Mouse (Mus musculus) forebrain, embryonic 11.5 days (tissue): Measurements from ENCODE around the gene Chn1. TPM values are rescaled to one million over a fixed set of nuclear protein-coding genes. Genes with fewer than 3 reads are reported as not detected.
A peak's percentile ranks its signal among the peaks of the same experiment; 100 is the strongest.
"Not testable (repeated sequence)": the region's sequence is repeated elsewhere in the genome, so short reads cannot be mapped to it uniquely, and the experiment has no call there.

Source experiments
- ATAC-seq: fragments of 200-750 bp; cut with Nextera tagmentation; replicated peaks from 2 replicates; pipeline ENCODE4 v1.8.0; 2017; ENCODE audit warnings: moderate TSS enrichment; ENCODE audit not compliant: low FRiP score
- DNase-seq: peaks from one replicate; pipeline ENCODE4 v3.0.0-alpha.2; 2017; ENCODE audit warnings: low spot score
- H3K27ac ChIP-seq: fragments of 300-500 bp; sonication (generic); 2 replicates; pipeline ENCODE4 v1.5.1; 2014; ENCODE audit warnings: low read depth, low read length
- H3K27me3 ChIP-seq: fragments of 300-500 bp; sonication (generic); 2 replicates; pipeline ENCODE4 v1.6.1; 2014; ENCODE audit warnings: mild to moderate bottlenecking, low read length, mixed read lengths; ENCODE audit not compliant: control insufficient read depth, insufficient read depth
- H3K36me3 ChIP-seq: fragments of 300-500 bp; sonication (generic); 2 replicates; pipeline ENCODE4 v1.6.1; 2014; ENCODE audit warnings: mild to moderate bottlenecking, low read length, moderate library complexity, mixed read lengths; ENCODE audit not compliant: control insufficient read depth, insufficient read depth
- H3K4me1 ChIP-seq: fragments of 300-500 bp; sonication (generic); replicated peaks from 2 replicates; pipeline ENCODE4 v1.6.1; 2014; ENCODE audit warnings: low read length, mixed read lengths; ENCODE audit not compliant: control insufficient read depth, insufficient read depth
- H3K4me2 ChIP-seq: fragments of 300-500 bp; sonication (generic); 2 replicates; pipeline ENCODE4 v1.6.1; 2014; ENCODE audit warnings: low read depth, mild to moderate bottlenecking, low read length, moderate library complexity, mixed read lengths; ENCODE audit not compliant: severe bottlenecking
- H3K4me3 ChIP-seq: fragments of 300-500 bp; sonication (generic); 2 replicates; pipeline ENCODE4 v1.5.1; 2014; ENCODE audit warnings: low read depth, low read length
- H3K9ac ChIP-seq: fragments of 300-500 bp; sonication (generic); 2 replicates; pipeline ENCODE4 v1.6.1; 2014; ENCODE audit warnings: low read length
- H3K9me3 ChIP-seq: fragments of 300-500 bp; sonication (generic); 2 replicates; pipeline ENCODE4 v1.6.1; 2016; ENCODE audit warnings: low read length, mixed read lengths; ENCODE audit not compliant: control insufficient read depth
- WGBS: fragments of 180-500 bp; shearing (Covaris S2); extraction: QIAGEN DNeasy Blood & Tissue Kit; methylation state at CpG from one replicate; pipeline ENCODE4 v1.1.7; 2014; 5-methylcytosine and 5-hydroxymethylcytosine counted together
- polyA plus RNA-seq: library from polyadenylated mRNA; unstranded; fragments of >200 nt; fragmentation: Nextera tagmentation; extraction: Ambion mirVana; gene quantifications from 2 replicates; pipeline ENCODE4 v1.2.1, GENCODE M21; 2014

Chn1 gene
- 62.2 and 63.4 TPM in 2 replicates for polyA plus RNA-seq

DNA sequence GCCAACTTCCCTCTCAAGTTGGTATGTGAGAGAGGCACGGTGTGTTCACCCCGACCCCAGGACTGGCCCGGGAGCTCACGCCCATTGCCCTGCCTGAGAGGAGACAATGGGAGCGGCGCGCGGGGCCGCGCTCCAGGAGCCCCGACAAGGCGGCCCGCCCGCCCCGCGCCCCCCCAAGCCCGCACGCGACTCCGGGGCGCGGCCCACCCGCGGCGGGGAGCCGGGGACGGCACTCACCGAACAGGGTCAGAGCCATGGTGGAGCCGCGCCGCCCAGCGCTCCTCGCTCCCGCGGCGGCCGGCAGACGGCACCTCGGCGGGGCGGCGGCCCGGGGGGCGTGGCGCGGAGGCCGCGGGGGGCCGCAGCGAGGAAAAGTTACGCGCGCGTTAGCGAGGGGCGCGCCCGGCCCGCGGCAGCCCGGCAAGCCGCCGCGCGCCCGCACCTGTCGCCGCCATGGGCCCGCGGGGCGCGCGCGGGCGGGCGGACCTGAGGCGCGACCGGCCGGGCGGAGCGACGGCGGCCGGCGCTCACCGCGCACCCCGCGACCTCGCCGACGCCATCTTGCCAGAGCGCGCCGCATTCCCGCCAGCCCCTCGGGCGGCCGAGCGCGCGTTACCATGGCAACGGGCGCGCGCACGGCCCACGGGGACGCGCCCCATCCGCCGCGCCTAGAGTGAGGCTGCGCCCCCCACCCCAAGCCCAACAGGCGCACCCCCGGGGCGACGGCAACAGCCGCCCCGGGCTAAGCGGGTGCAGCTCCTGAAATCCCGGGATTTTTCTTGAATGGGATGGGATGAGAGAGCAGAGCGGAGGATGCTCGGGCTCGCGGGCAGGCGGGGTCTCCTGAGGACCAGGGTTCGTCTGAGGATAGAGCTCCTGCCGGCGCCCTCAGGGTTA, at the start of gene Chn1:
Chn1 (minus strand) TSS at position 561 of the 897 bp plus-strand sequence.
- Histone ChIP-seq H3K27ac (peak within 1 kb of the TSS; percentile 85), H3K9me3 (no peaks in the 10 kb centered on the region), H3K27me3 (no peaks in the 10 kb centered on the region), H3K4me3 (peak within 1 kb of the TSS; percentile 92), H3K4me2 (peak within 1 kb of the TSS; percentile 59), H3K4me1 (peaks cover 6% of the 10 kb centered on the region; the same call in 1 of the 2 replicates), H3K9ac (peak within 1 kb of the TSS; percentile 90), H3K36me3 (no peaks in the 10 kb centered on the region)
- peak; percentile 92 for DNase-seq
- WGBS: under 1% methylated on average over 89 of the region's 131 CpGs
- peak; percentile 95 for ATAC-seq

DNA sequence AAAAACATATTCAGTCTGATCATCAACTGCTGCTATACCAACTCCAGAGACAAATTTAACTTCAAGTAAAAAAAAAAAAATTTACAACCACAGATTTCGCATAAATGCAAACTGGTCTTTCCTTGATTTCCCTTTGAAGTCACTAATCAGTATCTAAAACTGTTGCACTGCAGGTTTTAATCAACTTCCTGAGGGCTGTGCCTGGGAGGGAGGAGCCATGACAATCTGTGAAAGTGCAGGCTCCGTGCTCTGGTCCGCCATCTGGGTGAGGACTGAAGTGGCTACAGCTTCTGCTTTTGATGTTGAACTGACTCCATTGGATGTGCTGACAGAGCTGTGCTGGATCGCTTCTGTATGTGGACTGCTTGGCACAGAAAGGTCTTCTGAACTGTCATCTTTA, 43.6 kb upstream of the Chn1 start:
- Histone ChIP-seq H3K9ac (no peak overlapping the region), H3K36me3 (peaks cover 4% of the 10 kb centered on the region; the same call in 1 of the 2 replicates), H3K4me2 (no peak overlapping the region), H3K4me1 (no peaks in the 10 kb centered on the region), H3K27ac (no peak overlapping the region), H3K9me3 (no peaks in the 10 kb centered on the region), H3K27me3 (no peaks in the 10 kb centered on the region), H3K4me3 (no peak overlapping the region)
- DNase-seq (no peak), ATAC-seq (no peak)
- 86% methylated on average over 4 of the region's 4 CpGs for WGBS

DNA sequence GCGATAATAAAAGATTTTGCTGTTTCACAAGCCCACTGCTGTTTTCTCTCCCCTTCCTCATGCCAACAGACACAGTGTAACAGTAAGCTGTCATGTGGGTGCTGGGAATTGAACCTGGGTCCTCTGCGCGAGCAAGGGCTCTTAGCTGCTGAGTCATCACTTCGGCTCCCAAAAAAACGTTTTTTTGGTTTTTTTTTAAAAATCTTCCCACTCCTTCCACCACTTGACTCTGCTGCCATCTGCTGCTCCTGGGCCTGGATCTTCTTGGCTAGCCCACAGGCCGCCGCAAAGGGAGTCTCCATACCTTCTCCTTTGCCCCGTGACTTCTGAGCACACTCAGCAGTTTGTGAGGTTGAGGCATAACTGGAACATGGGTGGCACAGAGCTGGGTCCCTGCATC, 32.5 kb upstream of the Chn1 start:
- Histone ChIP-seq H3K4me2 (no peak overlapping the region), H3K9ac (no peak overlapping the region), H3K4me1 (no peaks in the 10 kb centered on the region), H3K4me3 (no peak overlapping the region), H3K36me3 (no peaks in the 10 kb centered on the region), H3K27ac (no peak overlapping the region), H3K9me3 (no peaks in the 10 kb centered on the region), H3K27me3 (no peaks in the 10 kb centered on the region)
- ATAC-seq (no peak), DNase-seq (no peak)
- 87% methylated on average over 8 of the region's 8 CpGs for WGBS

DNA sequence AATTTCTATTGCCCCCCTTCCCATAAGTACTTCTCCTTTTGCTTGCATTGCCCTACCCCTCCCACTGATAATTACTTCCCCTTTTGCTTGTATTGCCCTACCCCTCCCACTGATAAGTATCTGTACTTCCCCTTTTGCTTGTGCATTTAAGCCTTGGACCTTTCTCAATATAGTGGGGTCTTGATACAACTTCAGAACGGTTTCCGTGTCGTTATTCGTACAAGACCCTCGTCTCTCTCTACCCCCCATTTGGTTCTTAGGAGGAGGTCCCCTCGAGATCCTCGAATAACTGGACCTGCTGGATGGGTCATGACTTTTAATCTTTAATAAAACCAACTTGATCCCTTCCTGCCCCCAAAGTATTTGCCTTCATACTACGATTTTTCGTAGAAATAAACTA, 25.0 kb upstream of the Chn1 start:
- not testable (repeated sequence) for H3K4me2 ChIP-seq, H3K36me3 ChIP-seq, H3K27ac ChIP-seq, DNase-seq, H3K9me3 ChIP-seq, ATAC-seq, H3K4me1 ChIP-seq, H3K4me3 ChIP-seq, H3K27me3 ChIP-seq, H3K9ac ChIP-seq
- 93% methylated on average over 9 of the region's 9 CpGs for WGBS

DNA sequence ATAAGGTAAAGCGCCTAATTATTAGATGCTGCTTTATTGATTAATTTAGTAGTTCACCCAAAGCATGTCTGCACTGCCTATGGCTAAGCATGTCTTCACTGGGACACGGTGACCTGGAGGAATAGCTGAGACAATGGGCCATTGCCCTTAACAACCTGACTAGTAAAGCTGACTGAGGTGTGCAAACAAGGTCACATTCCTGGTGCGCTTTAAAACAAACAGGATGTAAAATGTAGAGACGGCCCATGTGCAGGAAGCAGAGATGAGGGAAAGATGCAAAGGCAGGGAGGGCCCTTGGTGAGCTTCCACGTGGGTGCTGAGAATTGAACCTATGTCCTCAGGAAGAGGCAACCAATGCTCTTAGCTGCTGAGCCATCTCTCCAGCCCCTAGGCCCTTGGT, 23.6 kb upstream of the Chn1 start:
- no peaks in the 10 kb centered on the region for H3K27me3 ChIP-seq
- ATAC-seq (no peak), DNase-seq (no peak)
- WGBS: 82% methylated on average over 5 of the region's 5 CpGs
- H3K4me2 ChIP-seq: no peak overlapping the region
- no peaks in the 10 kb centered on the region for H3K4me1 ChIP-seq
- H3K4me3 ChIP-seq: no peak overlapping the region
- H3K9ac ChIP-seq: no peak overlapping the region
- no peaks in the 10 kb centered on the region for H3K9me3 ChIP-seq
- H3K36me3 ChIP-seq: no peaks in the 10 kb centered on the region
- no peak overlapping the region for H3K27ac ChIP-seq

DNA sequence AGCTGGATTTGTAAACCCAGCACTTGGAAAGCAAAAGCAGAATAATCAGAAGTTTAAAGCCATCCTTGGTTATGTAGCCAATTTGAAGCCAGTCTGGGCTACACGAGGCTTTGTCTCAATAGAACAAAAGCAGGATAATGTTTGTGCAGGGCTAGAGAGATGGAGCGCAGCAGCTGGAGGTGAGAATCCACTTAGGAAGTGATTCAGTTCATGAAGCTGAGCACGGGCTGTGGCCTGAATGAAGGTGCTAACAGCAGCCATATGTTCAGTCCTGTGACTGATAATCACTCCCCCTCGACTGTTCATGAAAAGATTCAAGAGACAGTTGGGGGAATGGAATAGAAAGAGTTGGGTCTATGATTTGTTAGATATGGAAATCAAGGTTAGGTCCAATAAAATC, 23.0 kb upstream of the Chn1 start:
- Histone ChIP-seq H3K4me3 (no peak overlapping the region), H3K4me2 (no peak overlapping the region), H3K9ac (no peak overlapping the region), H3K27me3 (no peaks in the 10 kb centered on the region), H3K9me3 (no peaks in the 10 kb centered on the region), H3K36me3 (no peaks in the 10 kb centered on the region), H3K4me1 (no peaks in the 10 kb centered on the region), H3K27ac (no peak overlapping the region)
- WGBS: 53% methylated on average over 4 of the region's 4 CpGs
- no peak for DNase-seq
- no peak for ATAC-seq

DNA sequence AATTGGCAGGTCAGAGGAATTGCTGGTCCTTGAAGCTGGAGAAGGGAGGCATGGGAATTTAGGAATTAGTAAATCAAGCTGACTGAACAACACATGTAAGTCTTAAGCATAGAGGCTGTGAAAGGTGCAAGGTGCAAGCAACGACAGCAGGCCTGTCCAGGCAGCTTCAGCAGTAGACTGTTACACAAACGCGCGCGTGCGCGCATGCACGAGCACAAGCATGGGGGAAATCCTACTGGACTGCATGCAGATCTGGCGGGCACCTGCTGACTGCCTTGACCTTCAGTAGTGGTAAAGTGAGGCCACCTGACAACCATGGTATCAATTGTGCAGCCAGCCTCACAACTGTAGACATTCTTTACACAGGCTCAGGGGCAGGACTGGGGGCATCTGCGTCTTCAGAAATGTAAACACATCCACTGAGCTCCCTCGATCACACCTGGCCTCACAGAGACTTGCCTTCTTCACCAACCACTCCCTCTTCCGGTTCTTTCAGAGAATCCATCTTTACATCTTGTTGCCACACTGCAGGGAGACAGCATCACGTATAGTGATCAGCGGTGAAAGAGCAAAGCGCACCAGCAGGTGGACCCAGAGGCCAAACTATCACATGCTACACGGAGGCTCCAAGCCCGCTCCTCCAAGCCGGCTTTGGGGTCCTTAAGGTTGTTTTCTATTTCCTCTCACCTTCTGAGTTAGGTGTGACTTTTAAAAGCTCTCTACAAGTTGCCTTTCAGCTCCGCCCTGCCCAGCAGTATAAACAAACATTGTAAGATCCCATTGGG, 16.9 kb upstream of the Chn1 start:
- no peak overlapping the region for H3K4me3 ChIP-seq
- H3K27me3 ChIP-seq: no peaks in the 10 kb centered on the region
- H3K9me3 ChIP-seq: no peaks in the 10 kb centered on the region
- H3K4me2 ChIP-seq: no peak overlapping the region
- H3K9ac ChIP-seq: no peak overlapping the region
- DNase-seq (no peak), ATAC-seq (no peak)
- no peaks in the 10 kb centered on the region for H3K4me1 ChIP-seq
- no peaks in the 10 kb centered on the region for H3K36me3 ChIP-seq
- H3K27ac ChIP-seq: no peak overlapping the region
- 60% methylated on average over 19 of the region's 19 CpGs for WGBS

DNA sequence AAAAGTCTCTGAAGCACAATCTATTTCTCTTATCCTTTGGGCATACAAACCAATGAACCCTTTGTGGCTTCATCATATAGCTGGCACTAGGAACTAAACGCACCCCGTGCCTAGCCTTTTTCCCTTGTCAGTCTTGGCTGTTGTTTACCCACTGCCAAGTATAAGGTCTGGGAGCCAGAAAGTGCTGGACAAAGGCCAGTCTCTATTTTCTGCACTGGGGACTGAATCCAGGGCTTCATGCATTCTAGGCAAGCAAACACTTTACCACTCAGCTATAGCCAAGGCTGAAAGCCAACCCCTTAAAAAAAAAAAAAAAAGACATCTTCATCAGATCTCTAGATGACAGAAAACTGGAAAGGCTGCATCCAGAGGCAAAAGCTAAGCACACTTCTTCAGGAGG, 15.2 kb upstream of the Chn1 start:
- 93% methylated on average over 2 of the region's 2 CpGs for WGBS
- Histone ChIP-seq H3K4me3 (no peak overlapping the region), H3K27me3 (no peaks in the 10 kb centered on the region), H3K4me2 (no peak overlapping the region), H3K4me1 (no peaks in the 10 kb centered on the region), H3K27ac (no peak overlapping the region), H3K9me3 (no peaks in the 10 kb centered on the region), H3K9ac (no peak overlapping the region), H3K36me3 (no peaks in the 10 kb centered on the region)
- DNase-seq (no peak), ATAC-seq (no peak)
